Mouse (Mus musculus) lung, postnatal 4 days (tissue): Measurements from ENCODE around the gene Hint1.
A peak's percentile ranks its signal among the peaks of the same experiment; 100 is the strongest.
"Not testable (repeated sequence)": the region's sequence is repeated elsewhere in the genome, so short reads cannot be mapped to it uniquely, and the experiment has no call there.

ENCODE experiments used
- DNase-seq, 2 experiments: peaks; one replicate each; pipeline ENCODE4 v3.0.0; 2021

Gene Hint1

DNA sequence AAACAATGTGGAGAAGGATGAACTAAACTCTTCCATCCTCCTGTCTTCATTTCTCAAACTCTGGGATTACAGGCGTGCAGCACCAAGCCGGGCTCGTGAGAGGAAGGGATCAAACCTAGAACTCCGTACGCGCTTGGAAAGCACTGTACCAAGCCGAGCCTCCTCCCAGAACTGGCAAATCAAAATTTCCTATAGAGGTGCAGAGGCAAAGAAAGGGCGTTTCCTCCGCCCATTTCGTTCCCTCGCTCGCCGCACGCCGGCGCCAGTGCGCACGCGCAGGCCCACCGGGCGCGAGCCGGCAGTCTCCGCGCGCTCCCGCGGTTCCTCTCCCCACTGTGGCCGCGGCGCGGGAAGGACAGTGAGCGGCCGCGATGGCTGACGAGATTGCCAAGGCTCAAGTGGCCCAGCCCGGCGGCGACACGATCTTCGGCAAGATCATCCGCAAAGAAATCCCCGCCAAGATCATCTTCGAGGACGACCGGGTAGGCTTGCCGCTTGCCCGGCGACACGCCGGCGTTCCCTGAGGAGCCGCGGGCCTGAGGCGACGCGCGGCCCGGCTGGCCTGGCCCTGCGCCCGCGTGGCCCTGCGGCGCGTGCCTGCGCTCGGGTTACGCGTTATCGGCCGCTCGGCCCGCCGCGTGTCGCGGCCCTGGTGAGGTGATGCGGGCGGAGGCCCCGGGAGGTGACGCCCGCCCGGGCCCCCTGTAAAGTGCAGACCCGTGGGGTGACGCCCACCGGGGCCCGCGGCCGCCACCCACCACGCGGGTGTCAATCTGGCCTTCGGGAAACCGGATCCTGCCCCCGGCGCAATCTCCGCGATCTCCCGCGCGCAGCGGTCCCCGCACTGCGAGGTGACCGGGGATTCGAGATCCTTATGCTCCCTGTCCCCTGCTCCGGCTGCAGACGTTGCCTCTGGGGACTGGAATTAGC is at the start of gene Hint1:
TSS of gene Hint1 (plus strand) at position 265 of the 930 bp plus-strand sequence.
- peak; percentile 96 for DNase-seq

DNA sequence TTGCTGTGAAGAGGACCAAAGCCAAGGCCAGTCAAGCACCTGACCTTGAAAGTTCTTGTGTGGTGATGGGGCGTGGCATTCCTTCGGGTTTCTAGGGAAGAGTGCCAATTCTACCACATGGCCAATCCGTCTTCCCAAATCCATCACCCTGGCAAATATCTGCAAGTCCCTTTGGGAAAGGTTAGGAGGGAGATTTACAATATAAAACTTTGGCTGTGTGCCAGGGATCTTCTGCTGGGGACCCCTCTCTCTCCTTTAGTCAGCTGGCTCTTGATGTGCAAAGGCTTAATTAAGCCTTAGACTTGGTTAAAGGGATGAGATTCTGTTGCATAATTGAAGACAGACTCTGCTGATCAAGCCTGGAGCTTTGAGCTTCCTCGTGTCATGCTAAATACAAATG is 48.7 kb upstream of the Hint1 start:
- no peak for DNase-seq

DNA sequence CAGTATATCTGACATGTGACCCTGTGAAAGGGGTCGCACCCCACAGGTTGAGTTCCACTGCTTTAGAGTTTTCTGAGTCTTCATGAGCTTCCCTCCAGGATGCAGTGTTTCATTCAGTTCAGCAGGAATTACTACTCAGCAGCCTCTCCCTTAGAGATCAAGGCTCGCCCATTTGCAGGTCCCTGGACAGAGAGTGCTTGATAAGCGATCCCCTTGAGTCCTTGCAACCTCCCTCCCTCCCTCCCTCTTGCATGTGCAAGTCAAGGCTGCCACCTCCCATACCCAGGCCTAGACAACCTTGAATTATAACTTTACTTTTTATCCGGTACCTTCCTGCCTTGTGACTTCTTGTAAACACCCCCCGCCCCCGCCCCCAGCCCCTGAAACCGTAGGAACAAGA is 46.7 kb upstream of the Hint1 start:
- DNase-seq, result no peak

DNA sequence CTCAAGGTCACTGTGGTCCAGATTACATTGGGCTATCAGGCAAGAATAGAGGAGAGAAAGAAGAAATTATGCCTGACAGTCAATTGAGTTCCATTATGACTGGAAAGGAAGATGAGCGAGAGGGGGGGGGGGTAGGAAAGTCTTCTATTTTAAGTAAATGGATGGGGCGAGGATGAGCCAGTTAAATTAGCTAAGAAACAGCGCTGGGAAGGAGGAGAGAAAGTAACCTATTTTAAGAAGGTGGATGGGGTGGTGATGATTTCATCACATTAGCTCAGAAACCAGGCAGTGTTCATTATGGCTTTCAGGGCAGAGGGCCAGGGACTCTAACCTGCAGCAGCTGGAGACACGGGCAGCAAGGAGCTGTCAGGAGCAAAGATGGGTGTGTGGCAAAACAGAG is 42.7 kb upstream of the Hint1 start:
- DNase-seq, result no peak

DNA sequence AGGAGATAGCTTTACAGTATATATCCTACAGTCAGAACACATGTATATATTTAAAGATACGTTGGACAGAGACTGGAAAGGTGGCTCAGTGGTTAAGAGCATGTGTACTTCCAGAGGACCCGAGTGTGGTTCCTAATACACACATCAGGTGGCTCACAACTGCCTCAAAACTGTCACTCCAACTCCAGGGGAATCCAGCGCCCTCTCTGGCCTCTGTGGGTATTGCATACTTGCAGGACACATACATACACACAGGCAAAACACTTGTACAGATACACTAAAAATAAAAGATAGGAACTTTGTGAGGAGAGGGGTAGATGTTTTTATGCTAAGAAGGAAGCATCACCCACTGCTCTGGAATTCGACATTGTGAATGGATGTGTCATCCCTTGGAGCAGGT is 40.4 kb upstream of the Hint1 start:
- DNase-seq, result no peak

DNA sequence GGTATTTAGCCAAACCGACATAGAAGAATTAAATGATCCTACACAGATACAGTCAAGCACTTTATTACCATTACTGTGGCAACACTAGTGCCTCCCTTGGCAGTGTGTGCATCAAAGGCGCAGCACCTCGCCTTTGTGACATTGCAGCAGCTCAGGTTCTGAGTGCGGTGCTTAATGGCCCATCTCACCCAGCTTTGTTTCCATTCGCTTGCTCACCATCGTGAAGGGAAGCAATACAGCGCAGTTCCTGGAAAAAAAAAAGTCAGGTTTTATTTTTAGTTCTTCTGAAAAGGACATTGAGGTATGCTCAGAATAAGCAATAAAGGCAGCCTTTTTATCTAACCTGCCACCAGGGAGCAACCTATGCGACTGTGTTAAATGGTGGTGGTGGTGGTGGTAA is 39.4 kb upstream of the Hint1 start:
- DNase-seq, result no peak

DNA sequence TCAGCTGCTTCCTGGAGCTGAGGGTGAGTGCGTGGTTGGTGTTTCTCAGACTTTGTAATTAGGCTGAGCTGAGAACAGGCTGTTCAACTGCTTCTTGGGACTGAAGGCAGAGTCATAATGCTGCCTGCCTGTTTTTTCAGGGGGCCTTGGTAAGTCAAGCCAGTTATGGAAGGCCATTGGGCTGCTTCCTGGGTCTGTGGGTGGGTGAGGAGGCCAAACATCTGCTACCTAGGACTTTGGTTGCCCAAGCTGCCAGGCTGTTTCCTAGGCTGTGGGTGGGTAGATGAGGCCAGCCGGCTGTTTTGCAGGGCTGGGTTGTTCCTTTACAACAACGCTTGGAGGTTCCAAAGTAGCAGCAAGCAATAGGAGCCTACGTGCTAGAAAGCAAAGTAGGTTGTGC is 32.4 kb upstream of the Hint1 start:
- no peak for DNase-seq

DNA sequence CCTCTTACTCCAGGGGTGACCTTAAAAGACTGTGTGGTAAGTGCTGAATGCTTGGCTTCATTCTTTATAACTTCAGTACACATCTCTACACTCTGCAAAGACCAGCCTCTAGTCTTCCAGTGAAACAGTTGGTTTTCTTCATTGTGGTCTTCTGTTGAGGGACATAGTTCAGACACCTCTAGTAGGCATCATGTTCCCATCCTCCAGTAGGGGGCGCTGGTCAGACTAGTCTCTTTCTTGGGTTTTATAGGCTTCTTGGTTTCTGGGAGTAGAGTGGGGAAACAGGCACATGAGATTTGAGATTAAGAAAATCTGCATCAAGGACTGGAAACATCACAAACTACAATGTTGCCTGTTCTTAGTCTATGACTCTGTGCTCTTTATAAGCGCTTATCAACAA is 31.6 kb upstream of the Hint1 start:
- no peak for DNase-seq

DNA sequence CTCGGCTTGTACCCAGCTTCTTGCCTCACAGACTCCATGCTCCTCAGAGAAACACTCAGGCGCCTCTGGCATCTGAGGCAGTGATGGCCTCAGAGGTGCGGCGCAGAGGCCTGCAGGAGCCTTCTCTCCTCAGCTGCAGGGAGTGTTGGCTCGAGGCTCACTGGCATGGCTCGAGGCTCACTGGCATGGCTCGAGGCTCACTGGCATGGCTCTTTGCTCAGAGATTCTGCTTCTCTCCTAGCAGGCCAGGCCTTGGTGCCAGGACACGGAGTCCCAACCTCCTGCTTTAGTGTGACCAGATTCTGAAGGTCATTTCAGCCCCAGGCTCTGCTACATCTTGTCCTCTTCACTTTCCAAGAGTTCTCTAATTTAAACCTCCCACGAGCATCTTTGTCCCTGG is 30.1 kb upstream of the Hint1 start:
- DNase-seq, result no peak

DNA sequence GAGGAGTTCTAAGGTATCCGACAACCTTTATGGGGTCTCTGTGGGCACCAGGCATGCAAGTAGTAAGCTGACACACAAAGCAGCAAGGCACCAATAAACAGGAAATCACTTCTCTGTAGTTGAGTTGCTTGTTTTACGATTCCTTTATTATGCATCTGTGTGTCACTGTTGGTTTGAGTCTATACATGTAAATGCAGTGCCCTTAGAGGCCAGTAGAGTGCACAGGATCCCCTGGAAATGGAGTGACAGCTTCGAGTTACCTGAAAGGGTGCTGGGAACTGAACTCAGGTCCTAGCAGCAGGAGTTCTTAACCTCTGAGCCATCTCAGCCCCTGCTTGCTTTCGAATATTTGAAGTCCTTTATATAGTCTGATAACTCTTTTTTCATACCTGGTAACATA is 26.5 kb upstream of the Hint1 start:
- no peak for DNase-seq

DNA sequence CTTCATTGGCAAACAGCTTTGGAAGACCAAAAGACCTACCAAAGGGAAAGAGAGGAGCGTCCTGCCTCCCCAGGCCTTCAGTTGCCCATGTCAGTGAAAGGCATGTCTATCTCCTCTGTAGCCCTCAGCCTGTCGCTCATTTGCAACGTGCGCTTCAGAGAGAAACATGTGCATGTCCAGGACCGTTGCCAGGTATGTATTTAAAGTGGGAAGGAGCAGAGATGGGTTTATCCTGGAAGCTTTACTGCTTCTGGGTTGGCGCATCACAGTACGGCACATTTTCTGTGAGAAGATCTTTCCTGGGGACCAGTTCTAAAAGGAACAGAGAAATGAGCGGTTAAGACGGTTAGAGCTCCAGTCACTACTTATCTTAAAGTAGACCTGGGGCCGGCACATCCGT is 25.3 kb upstream of the Hint1 start:
- DNase-seq, result no peak

DNA sequence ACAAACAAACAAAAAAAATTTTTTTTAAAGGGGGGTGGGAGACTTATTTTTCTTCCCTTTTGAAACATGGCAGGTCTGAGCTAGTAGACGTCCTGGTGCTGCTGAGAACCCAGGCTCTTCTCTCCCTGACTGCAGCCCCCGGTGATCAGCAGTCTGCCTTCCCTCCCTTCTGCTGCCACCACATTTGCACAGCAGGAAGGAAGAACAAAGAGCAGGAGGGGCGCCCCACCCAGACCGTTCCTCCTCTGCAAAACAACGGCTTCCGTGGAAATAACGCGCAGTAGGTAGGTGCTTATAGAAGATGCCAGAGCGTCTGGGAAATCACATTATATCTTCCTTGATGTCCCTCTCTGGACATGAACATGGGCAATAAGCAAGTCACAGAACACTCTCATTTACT is 21.8 kb upstream of the Hint1 start:
- peak; percentile 25 to 48 for DNase-seq

DNA sequence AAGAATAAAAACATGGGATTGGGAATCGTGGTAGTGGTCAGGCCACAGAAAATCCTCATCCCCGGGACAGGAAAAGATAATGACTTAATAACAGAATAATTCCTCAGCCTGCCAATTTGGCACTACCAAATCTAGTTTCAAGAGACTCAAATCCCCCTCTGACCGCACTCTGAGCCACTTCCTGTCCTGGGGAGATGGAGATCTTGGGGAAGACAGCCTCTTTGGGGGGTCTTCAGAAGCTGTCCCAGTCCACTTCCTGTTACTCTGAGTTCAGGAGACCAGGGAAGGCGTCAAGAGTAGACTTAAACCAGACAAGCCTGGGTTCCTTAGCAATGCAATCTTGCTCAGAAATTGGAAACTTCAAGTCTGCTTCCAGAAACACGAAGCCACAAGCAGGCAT is 21.2 kb upstream of the Hint1 start:
- DNase-seq, result no peak

DNA sequence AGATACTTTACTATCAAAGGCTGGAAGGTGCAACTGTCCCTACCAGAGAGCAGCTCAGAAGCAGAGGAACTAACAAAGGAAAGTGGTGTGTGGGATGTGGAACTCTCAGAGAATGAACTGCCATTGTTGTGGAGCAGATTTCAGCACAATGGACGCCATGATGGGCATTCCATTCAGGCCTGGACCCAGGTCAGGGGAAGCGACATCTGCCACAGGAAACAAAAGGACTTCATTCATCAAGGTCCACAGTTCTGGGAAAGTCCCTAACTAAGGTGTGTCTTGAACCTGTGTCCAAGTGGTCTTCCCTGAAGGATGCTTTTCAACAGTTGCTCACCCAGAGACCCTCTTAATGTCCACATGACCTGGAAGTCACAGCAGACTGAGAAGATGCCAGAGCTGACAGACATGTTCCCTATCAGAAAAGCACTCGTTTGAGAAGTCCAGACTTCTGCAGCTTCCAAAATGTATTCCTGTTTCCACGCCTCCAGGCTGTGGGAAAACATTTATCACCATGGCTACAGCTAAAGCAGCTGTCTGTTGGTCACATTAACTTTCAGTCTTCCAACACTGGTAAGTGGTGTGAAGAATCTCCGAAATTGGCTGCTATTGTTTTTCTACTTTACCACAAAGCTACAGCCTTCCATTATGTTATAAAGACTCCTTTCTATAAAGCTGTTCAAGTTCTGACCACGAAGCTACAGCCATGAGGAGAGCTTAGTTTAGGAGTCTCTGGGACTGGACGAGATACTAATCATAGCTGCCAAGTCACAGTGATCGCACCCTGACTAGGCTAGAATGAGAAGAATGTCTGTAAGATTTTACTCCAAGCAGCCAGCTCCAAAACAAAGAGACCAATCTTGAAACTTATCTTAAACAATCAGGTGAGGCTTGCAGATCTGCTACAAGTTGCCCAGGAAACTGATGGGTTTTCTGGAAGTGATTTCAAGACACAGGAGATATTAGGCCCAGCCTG is 20.4 kb upstream of the Hint1 start:
- no peak for DNase-seq

DNA sequence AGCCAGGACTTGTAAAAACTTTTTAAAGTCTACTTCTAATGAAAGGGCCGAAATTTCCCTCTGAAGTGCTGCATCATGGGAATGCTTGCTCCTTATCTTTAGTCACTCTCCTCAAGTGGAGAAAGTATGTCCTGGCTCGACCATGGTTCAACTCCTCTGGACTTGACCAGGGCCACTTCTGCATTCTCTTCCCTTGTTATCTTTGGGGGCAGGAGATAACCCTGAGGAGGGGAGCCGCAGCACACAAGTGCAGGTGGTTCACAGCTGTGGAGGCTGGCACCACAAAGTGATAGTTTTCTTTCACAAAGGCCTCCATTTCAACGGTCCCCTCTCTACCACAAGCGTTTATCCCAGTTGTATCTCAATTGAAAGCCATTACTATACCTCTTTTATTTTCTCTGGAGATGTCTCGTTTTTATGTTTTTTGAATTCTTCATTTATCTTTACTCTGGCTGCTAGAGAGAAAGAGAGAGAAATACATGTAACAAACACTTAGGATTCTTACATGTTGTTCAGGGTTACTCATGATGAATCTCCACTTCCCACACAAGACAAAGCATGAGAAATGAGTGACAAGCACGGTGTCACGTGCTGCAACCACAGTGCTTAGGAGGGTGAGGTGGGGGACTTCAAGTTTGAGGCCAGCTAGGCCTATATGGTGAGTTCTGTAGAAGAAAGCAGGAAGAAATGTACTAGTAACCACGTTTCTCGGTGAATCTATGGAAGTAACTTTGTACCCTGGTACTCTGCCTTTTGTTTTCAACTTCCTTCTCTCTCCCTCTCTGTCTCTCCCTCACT is 16.0 kb upstream of the Hint1 start:
- DNase-seq, result peak in 1 of 2 experiments; percentile 35

DNA sequence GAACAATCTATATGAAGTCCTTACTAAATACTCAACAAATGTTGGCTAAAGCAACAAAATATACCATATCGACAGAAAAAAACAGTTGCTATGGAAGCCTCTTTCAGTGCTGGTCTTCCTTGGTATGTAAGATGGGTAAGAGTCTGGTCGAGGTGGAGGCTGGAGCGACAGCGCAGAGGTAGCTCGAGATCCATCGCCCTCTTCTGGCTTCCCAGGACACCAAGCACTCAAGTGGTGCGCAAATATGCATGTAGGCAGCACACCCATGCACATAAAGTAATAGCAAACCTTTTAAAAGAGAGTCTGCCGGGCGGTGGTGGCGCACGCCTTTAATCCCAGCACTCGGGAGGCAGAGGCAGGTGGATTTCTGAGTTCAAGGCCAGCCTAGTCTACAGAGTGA is 14.5 kb upstream of the Hint1 start:
- DNase-seq, result no peak

DNA sequence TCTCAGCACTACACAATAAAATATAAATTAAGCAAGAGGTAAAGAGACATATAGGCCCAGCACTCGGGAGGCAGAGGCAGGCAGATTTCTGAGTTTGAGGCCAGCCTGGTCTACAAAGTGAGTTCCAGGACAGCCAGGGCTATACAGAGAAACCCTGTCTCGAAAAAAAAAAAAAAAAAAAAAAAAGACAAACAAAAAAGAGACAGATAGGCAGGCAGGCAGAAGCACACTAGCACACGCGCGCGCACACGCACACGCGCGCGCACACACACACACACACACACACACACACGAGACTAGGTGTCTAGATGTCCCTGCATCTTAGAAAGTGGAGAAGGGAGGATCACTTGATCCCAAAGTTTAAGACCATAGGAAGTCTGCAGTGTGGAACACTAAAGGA is 7.3 kb upstream of the Hint1 start:
- not testable (repeated sequence) for DNase-seq

DNA sequence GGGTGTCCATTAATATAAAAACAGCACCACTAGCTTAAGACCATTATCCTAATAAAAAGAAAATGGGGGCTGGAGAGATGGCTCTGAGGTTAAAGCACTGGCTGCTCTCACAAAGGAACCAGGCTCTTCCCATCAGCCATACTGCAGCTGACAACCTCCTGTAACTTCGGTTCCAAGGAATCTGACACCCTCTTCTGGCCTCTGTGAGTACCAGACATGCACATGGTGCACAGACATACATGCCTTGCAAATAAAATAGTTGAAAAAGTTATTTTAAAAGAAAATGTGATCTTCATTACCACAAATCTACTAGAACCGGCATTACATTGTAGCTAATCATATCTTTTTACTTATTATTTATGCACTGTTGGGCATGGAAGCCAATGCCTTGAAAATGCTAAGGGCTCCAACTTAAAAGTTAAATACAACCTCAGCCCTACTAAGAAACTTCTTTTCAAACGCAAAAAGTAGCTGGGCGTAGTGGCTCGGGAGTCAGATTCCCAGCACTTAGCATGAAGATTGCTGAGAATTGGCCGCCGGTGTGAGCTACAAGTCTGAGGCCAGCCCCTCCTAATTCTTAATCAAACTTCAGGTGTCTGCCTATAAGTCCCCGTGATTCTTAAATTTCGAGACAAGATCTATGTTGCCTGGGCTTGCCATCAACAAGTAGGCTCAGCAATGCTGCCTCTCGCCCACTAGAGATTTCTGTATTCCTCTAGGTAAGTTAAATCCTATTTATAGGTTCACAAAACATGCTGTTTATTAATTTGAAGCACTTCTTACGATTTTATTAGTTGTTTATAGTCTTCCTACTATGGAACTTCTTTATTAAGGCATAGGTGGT is 6.6 kb upstream of the Hint1 start:
- DNase-seq, result no peak

DNA sequence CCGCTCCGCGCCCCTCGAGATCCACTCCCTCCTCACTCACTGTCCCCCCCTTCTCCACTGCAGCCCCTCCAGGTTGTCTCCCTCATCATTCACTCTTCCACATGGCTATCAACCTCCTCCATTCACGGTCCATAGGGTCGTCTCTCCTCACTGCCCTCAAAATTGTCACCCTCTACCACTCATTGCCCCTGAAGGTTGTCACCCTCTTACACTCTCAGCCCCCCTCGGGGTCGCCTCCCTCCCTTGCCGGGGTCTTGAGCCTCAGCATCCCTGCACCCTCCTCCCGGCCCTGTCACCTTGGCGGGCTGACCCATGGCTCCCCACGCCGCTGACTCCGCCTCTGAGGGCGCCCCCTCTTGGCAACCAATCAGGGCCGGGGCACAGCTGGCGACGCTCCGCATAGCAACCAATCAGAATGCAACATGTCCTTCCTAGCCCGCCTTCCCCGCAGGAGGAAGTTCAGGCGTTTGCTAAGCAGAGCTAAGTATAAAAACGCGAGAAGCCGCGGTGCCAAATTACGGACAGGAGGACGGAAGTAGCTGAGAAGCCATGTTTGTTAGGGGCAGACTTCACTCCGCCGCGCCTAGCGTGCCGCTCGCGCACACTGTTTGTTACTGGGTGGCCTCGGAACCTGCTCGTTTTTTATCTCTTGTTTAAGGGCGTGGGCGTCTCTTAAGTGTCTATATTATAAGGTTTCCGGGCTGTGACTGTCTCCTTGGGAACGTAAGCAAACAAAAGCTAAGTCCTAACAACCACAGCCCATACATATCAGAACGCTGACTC is 5.7 kb upstream of the Hint1 start, which contains the start of gene Lyrm7:
TSS of gene Lyrm7 (minus strand) at position 661 of the 783 bp plus-strand sequence.
- peak; percentile 98 for DNase-seq

DNA sequence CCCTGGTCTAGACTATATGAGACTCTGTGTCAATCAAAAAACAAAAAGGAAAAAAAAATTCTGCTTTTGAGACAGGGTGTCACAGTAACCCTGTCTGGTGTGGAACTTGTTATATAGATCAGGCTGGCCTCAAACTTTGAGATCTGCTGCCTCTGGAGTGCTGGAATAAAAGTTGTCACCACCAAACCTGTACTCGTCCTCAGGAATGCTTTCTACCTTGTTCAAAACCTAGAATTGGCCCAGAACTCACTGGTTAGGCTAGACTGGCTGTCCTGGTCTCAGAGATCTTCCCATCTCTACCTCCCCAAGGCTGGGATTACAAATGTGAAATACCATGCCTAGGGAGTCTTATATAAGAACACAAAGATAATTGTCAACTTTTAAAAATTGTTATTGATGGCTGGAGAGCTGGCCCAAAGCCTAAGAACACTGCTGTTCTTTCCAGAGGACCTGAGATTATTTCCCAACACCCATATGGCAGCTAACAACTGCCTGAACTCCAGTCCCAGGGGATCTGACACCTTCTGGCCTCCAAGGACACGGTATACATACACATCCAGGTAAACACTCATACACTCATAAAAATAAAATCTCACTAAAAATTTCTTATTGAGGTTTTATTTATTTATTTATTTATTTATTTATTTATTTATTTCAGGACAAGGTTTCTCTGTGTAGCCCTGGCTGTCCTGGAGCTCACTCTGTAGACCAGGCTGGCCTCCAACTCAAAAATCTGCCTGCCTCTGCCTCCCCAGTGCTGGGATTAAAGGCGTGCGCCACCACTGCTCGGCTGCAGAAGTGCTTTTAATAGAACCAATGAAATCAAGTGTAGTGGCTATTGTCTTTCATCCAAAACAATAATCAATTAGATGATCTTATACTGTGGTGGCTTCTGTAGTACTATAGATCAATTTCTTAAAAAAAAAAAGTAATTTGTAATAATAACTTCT is 4.4 kb upstream of the Hint1 start:
- DNase-seq, result no peak
